Mouse (Mus musculus) liver, postnatal 0 days (tissue): ENCODE measurements around the gene Ssr2. TPM values are rescaled to one million over a fixed set of nuclear protein-coding genes. Genes with fewer than 3 reads are reported as not detected.
A peak's percentile ranks its signal among the peaks of the same experiment; 100 is the strongest.
"Not testable (repeated sequence)": the region's sequence is repeated elsewhere in the genome, so short reads cannot be mapped to it uniquely, and the experiment has no call there.

ENCODE experiments used
- ATAC-seq: fragments of 200-750 bp; cut with Nextera tagmentation; 2 replicates; pipeline ENCODE4 v1.8.0; 2017; ENCODE audit warnings: mild to moderate bottlenecking, moderate library complexity
- DNase-seq: peaks from one replicate; pipeline ENCODE4 v3.0.0-alpha.2; 2016
- H3K27ac ChIP-seq: fragments of 300-500 bp; sonication (generic); 2 replicates; pipeline ENCODE4 v1.5.1; 2014; ENCODE audit warnings: antibody characterized with exemption, moderate library complexity, mild to moderate bottlenecking, low read depth
- H3K27me3 ChIP-seq: fragments of 300-500 bp; sonication (generic); 2 replicates; pipeline ENCODE4 v1.6.1; 2014; ENCODE audit warnings: low read length, control low read depth, mixed read lengths; ENCODE audit not compliant: insufficient read depth
- H3K36me3 ChIP-seq: fragments of 300-500 bp; sonication (generic); replicated peaks from 2 replicates; pipeline ENCODE4 v1.6.1; 2014; ENCODE audit warnings: mild to moderate bottlenecking, control low read depth, low read length, moderate library complexity, mixed read lengths; ENCODE audit not compliant: insufficient read depth
- H3K4me1 ChIP-seq: fragments of 300-500 bp; sonication (generic); 2 replicates; pipeline ENCODE4 v1.6.1; 2014; ENCODE audit warnings: antibody characterized with exemption, mild to moderate bottlenecking, control low read depth; ENCODE audit not compliant: insufficient read depth
- H3K4me2 ChIP-seq: fragments of 300-500 bp; sonication (generic); 2 replicates; pipeline ENCODE4 v1.6.1; 2014; ENCODE audit warnings: low read depth, mild to moderate bottlenecking, low read length, moderate library complexity, mixed read lengths
- H3K4me3 ChIP-seq: fragments of 300-500 bp; sonication (generic); 2 replicates; pipeline ENCODE4 v1.5.1; 2014; ENCODE audit warnings: low read depth, low read length
- H3K9ac ChIP-seq: fragments of 300-500 bp; sonication (generic); replicated peaks from 2 replicates; pipeline ENCODE4 v1.6.1; 2014; ENCODE audit warnings: mild to moderate bottlenecking, moderate library complexity
- H3K9me3 ChIP-seq: fragments of 300-500 bp; sonication (generic); 2 replicates; pipeline ENCODE4 v1.6.1; 2016; ENCODE audit warnings: mild to moderate bottlenecking, control low read depth, low read length, mixed read lengths
- CTCF ChIP-seq: sonication (generic); IDR thresholded peaks from 2 replicates; pipeline ENCODE4 v1.5.1; 2016; ENCODE audit warnings: antibody characterized with exemption, low read depth
- EP300 ChIP-seq: IDR thresholded peaks from 2 replicates; pipeline ENCODE4 v1.6.1; 2016; ENCODE audit warnings: antibody characterized with exemption, low read depth, mild to moderate bottlenecking
- WGBS: fragments of 180-500 bp; shearing (Covaris S2); extraction: QIAGEN DNeasy Blood & Tissue Kit; methylation state at CpG from one replicate; pipeline ENCODE4 v1.1.7; 2014; ENCODE audit not compliant: insufficient replicate concordance; 5-methylcytosine and 5-hydroxymethylcytosine counted together
- polyA plus RNA-seq: library from polyadenylated mRNA; unstranded; fragments of >200 nt; fragmentation: Nextera tagmentation; extraction: Ambion mirVana; gene quantifications from 2 replicates; pipeline ENCODE4 v1.2.1, GENCODE M21; 2015

Ssr2 gene
- polyA plus RNA-seq, 1 experiment from 2014 or later, result 155 TPM

DNA sequence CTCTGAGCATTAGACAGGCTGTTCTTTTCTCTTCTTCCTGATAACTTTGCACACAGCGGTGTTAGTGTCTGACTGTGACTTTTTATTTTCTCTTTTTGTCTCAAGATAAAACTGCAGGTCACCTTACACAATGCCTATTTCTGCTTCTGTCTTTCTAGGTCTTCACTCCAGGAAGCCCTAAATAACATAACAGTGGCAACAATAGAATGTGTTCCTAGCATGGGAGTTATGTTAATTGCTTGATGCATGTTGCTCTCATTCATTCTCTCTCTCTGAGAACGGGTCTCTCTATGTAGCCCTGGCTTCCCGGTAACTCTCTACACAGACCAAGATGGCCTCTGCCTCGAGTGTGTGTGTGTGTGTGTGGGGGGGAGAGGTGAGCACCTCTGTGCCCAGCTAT, 26.8 kb downstream of the Ssr2 start:
- 0 out of 2 replicates have a peak, but pooled peaks cover 2% of the 10 kb centered on the region for H3K4me1 ChIP-seq
- 67% methylated on average over 4 of the region's 4 CpGs for WGBS
- no peak for ATAC-seq

DNA sequence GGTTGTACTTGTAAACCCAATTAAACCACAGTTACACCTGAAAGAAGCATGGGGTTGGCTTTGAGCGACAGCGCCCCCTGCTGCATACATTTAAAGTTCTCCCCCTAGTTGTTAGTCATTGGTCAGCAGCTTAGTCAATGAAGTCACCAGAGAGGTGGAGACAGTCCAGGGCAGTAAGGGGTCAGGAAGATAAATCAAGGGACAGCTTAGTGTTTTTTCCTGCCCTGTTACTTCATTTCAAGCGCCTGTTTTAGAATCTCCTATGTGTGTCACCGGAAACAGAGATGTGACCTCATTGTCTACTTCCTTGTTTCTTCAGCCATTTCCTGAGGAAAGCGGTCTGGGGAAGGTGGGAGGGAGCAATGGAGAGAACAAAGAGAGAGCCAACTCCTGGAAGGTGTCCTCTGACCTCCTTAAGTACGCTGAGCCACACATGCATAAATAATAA, 28.1 kb downstream of the Ssr2 start:
- Histone ChIP-seq H3K9ac (no peak overlapping the region), H3K27ac (peak overlapping the region; percentile 46; the same call in 1 of the 2 replicates), H3K4me1 (peaks cover 5% of the 10 kb centered on the region; the same call in 1 of the 2 replicates), H3K9me3 (no peaks in the 10 kb centered on the region), H3K4me2 (no peak overlapping the region), H3K4me3 (no peak overlapping the region), H3K27me3 (no peaks in the 10 kb centered on the region), H3K36me3 (no peaks in the 10 kb centered on the region)
- ATAC-seq, result peak; percentile 77
- WGBS, result 14% methylated on average over 6 of the region's 6 CpGs
- peak; percentile 65; the same call in 1 of the 2 replicates for TF ChIP-seq EP300
- TF ChIP-seq CTCF, result peak; percentile 90
- peak; percentile 83 for DNase-seq

More for the DNA sequence above, 26.8 kb downstream of the Ssr2 start:
- DNase-seq, result no peak
- Histone ChIP-seq H3K36me3 (no peaks in the 10 kb centered on the region), H3K9me3 (no peaks in the 10 kb centered on the region), H3K4me2 (no peak overlapping the region), H3K9ac (no peak overlapping the region), H3K27ac (no peak overlapping the region), H3K4me3 (no peak overlapping the region), H3K27me3 (no peaks in the 10 kb centered on the region)
- TF ChIP-seq CTCF (no peak), EP300 (no peak)

DNA sequence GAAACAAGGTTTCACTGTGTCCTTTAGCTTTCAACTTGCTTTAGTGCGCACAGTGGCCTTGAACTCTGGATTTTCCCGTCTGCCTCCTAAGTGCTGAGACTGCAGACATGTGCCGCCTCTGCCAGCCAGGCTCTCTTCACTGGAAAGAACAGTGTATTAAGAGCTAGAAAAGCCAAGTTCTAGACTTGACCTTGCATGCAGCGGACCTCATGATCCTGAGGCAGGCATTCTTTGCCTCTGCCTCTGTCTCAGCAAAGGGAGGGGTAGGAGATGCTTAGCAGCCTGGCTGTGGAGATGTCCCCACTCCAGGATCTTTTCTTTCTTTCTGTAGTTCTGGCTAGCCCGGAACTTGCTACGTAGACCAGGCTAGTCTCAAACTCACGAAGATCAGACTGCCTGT, 29.2 kb downstream of the Ssr2 start:
- 82% methylated on average over 7 of the region's 7 CpGs for WGBS
- Histone ChIP-seq H3K4me2 (no peak overlapping the region), H3K27me3 (no peaks in the 10 kb centered on the region), H3K4me3 (no peak overlapping the region), H3K27ac (no peak overlapping the region), H3K9me3 (no peaks in the 10 kb centered on the region), H3K4me1 (peaks cover 5% of the 10 kb centered on the region; the same call in 1 of the 2 replicates), H3K9ac (no peak overlapping the region), H3K36me3 (no peaks in the 10 kb centered on the region)
- DNase-seq (no peak), ATAC-seq (no peak)
- no peak for TF ChIP-seq EP300
- TF ChIP-seq CTCF, result no peak

DNA sequence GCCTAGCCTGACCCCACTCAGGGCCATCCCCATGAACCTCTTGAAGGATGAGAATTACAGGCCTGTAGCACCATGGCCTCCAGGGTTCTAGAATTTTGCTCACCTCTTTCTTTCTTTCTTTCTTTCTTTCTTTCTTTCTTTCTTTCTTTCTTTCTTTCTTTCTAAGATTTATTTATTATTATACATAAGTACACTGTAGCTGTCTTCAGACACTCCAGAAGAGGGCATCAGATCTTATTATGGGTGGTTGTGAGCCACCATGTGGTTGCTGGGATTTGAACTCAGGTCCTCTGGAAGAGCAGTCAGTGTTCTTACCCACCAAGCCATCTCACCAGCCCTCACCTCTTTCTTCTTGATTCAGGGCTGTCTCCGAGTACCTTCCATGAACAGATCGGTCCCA, 30.0 kb downstream of the Ssr2 start, which contains the start of gene Arhgef2:
Gene Arhgef2 (plus strand): TSS at position 301 of the 400 bp plus-strand sequence.
- not testable (repeated sequence) for H3K9ac ChIP-seq, H3K27ac ChIP-seq, H3K9me3 ChIP-seq, H3K27me3 ChIP-seq, H3K4me3 ChIP-seq, H3K4me1 ChIP-seq, H3K36me3 ChIP-seq, H3K4me2 ChIP-seq, DNase-seq, ATAC-seq
- WGBS, result 92% methylated on average over 2 of the region's 2 CpGs

DNA sequence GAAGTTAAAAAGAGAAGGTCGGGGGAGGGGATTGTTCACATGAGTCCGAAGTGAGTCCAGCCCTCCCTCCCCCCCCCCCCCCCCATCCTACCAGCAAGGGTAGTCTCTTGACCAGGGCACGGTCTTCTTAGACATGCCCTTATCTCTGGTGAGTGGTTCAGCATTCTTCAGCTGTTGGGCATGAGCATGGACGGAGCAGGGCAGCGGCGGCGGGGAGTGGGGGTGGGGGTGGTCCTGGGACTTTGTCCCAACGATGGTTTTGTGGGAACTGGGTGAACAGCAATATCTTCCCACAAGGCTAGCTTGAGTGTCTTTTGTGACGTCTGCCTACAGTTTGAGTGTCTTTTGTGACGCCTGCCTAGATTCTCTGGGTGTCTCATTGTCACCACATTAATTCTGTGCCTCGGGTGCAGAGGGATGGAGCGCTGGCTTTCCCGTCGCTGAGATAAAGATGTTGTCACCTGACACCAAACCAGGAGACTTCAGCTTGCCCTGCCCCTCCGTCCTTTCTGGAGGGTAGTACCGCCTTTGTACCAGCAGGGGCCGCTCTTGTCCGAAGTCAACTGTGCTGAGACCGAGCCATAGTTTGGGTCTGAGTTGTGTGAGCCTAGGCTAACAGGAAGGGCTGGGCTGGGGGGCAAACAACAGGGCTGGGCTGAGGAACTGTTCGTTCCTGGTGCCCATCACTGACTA, 31.5 kb downstream of the Ssr2 start:
- H3K4me3 ChIP-seq, result 0 out of 2 replicates have a peak overlapping the region, but pooled peaks have one; percentile 3
- ATAC-seq (peak; percentile 84), DNase-seq (peak; percentile 90)
- no peaks in the 10 kb centered on the region for H3K27me3 ChIP-seq
- peak; percentile 99 for TF ChIP-seq CTCF
- no peak for TF ChIP-seq EP300
- no peaks in the 10 kb centered on the region for H3K36me3 ChIP-seq
- peak overlapping the region; percentile 49 for H3K4me2 ChIP-seq
- no peak overlapping the region for H3K9ac ChIP-seq
- WGBS, result under 1% methylated on average over 20 of the region's 20 CpGs
- no peaks in the 10 kb centered on the region for H3K9me3 ChIP-seq
- H3K27ac ChIP-seq, result no peak overlapping the region; the same call in 1 of the 2 replicates
- peaks cover 5% of the 10 kb centered on the region; the same call in 1 of the 2 replicates for H3K4me1 ChIP-seq

DNA sequence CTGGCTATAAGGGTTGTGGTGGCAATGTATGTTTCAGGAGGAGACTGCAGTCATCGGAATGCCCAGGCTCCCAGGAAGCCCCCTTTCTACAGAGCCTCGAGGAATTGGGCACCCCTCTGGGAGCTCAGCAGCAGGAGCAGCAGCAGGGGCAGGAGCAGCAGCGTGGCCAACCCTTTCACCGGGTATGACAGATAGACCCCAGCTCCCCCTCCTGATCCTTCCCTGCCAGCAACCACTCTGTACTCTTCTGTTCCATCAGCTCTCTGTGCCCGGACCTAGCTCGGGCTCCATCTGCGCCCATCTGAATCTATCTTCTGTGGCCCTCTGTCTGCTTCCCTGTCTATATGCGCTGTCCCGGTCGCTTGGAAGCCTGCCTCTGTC, 32.1 kb downstream of the Ssr2 start:
- WGBS, result 28% methylated on average over 10 of the region's 10 CpGs
- ATAC-seq (peak; percentile 9; the same call in 1 of the 2 replicates), DNase-seq (no peak)
- Histone ChIP-seq H3K36me3 (no peaks in the 10 kb centered on the region), H3K27ac (no peak overlapping the region; the same call in 1 of the 2 replicates), H3K4me2 (peak overlapping the region; percentile 49), H3K9me3 (no peaks in the 10 kb centered on the region), H3K4me1 (peaks cover 5% of the 10 kb centered on the region; the same call in 1 of the 2 replicates), H3K4me3 (no peak overlapping the region), H3K9ac (no peak overlapping the region), H3K27me3 (no peaks in the 10 kb centered on the region)
- no peak for TF ChIP-seq CTCF
- TF ChIP-seq EP300, result no peak
